Mouse (Mus musculus): Measurements from ENCODE around the gene Gmeb1. TPM values are rescaled to one million over a fixed set of nuclear protein-coding genes. Genes with fewer than 3 reads are reported as not detected.
"Not testable (repeated sequence)": the region's sequence is repeated elsewhere in the genome, so short reads cannot be mapped to it uniquely, and the experiment has no call there.

The Gmeb1 gene
- total and polyA plus RNA-seq, 3 experiments: 7.9 to 19.3 (median 9.0) TPM

DNA sequence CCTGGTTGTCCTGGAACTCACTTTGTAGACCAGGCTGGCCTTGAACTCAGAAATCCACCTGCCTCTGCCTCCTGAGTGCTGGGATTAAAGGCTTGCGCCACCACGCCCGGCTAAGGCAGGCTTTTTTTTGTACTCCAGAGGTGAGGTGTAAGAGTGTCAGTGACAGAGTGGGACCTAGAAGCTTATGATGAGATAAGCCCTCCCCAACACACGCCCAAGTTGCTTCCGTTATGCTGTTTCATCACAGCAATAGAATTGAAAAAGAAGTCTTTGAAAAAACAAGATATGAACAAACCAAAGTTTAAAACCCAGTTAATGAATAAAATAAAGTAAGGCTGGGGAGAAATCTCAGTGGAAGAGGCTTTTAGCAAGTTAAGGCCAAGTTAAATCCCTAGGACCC, 31.0 kb downstream of the Gmeb1 start:
- in situ Hi-C loops (cut with MboI; ENCODE audit: low pct_ligation_motif_present, low pct_unique_long_range_greater_than_20kb, low sequenced_read_pairs) (no loop called here), dilution Hi-C loops (cut with MboI; ENCODE audit: extremely low pct_ligation_motif_present, extremely low pct_unique_long_range_greater_than_20kb, low sequenced_read_pairs) (no loop called here)
- no peak overlapping the region for H3K9ac ChIP-seq (ENCODE audit: insufficient read depth, low read depth)
- TF ChIP-seq PAX5 (IDR thresholded peaks at IDR 0.05; ENCODE audit: low read length): no peak
- TF ChIP-seq ZMIZ1 (IDR thresholded peaks at IDR 0.05; ENCODE audit: low read depth, low read length): no peak
- no peak for TF ChIP-seq NRF1 (IDR thresholded peaks at IDR 0.05; ENCODE audit: low read depth, low read length)
- no peak for TF ChIP-seq BHLHE40 (IDR thresholded peaks at IDR 0.05; ENCODE audit: low read depth, low read length)
- no peak for TF ChIP-seq MEF2A (IDR thresholded peaks at IDR 0.05; ENCODE audit: borderline replicate concordance, low read depth, low read length)
- TF ChIP-seq KAT2A (IDR thresholded peaks at IDR 0.05; ENCODE audit: insufficient replicate concordance, low read length): no peak
- no peak for TF ChIP-seq USF2 (conservative IDR thresholded peaks at IDR 0.05; ENCODE audit: low read depth, low read length)
- no peaks in the 10 kb centered on the region for H3K27me3 ChIP-seq (replicated peaks)
- peaks cover 57 to 88% of the 10 kb centered on the region in 2 experiments for H3K36me3 ChIP-seq (replicated peaks in 1 of 2; ENCODE audit: control insufficient read depth in 1 of 2, insufficient read depth in 1 of 2, low read length in 1 of 2)
- H3K79me2 ChIP-seq (replicated peaks; ENCODE audit: control insufficient read depth, extremely low read depth, insufficient read depth, poor library complexity, severe bottlenecking): no peaks in the 10 kb centered on the region
- H3K27ac ChIP-seq (ENCODE audit: insufficient read depth, low read depth): no peak overlapping the region
- no peak for DNase-seq (ENCODE audit: extremely low read depth)
- no peak overlapping the region for H3K4me2 ChIP-seq (ENCODE audit: insufficient read depth, low read depth, poor library complexity, severe bottlenecking)
- no peaks in the 10 kb centered on the region for H3K9me3 ChIP-seq (replicated peaks; ENCODE audit: low read length)
- H3K4me1 ChIP-seq (ENCODE audit: control insufficient read depth in 1 of 2, insufficient read depth in 2 of 2): peaks cover 5 to 20% of the 10 kb centered on the region in 2 experiments
- no peak overlapping the region for H3K4me3 ChIP-seq (replicated peaks in 1 of 3; ENCODE audit: low read depth in 2 of 3, low read length in 2 of 3, poor library complexity in 1 of 3)

DNA sequence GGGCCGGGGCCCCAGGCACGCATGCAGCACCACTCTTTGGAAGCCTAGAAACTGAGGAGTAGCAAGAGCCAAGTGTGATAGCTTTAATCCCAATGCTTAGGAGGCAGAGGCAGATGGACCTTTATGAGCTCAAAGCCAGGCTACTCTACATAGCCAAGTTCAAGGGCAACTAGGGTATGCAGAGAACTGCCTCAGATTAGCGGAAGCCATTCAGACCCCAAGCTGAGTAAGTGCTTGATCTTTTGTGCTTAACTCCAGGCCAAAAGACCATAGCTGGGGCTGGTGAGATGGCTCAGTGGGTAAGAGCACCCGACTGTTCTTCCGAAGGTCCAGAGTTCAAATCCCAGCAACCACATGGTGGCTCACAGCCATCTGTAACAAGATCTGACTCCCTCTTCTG, 39.4 kb downstream of the Gmeb1 start:
- H3K9me3 ChIP-seq (replicated peaks; ENCODE audit: low read length); H3K79me2 ChIP-seq (replicated peaks; ENCODE audit: control insufficient read depth, extremely low read depth, insufficient read depth, poor library complexity, severe bottlenecking); H3K27me3 ChIP-seq (replicated peaks); H3K9ac ChIP-seq (ENCODE audit: insufficient read depth, low read depth); H3K4me3 ChIP-seq (replicated peaks in 1 of 3; ENCODE audit: low read depth in 2 of 3, low read length in 2 of 3, poor library complexity in 1 of 3); H3K4me2 ChIP-seq (ENCODE audit: insufficient read depth, low read depth, poor library complexity, severe bottlenecking); in situ Hi-C loops (cut with MboI; ENCODE audit: low pct_ligation_motif_present, low pct_unique_long_range_greater_than_20kb, low sequenced_read_pairs); dilution Hi-C loops (cut with MboI; ENCODE audit: extremely low pct_ligation_motif_present, extremely low pct_unique_long_range_greater_than_20kb, low sequenced_read_pairs); H3K4me1 ChIP-seq (ENCODE audit: control insufficient read depth in 1 of 2, insufficient read depth in 2 of 2); DNase-seq (ENCODE audit: extremely low read depth); H3K27ac ChIP-seq (ENCODE audit: insufficient read depth, low read depth): not testable (repeated sequence)
- peaks cover 17 to 35% of the 10 kb centered on the region in 2 experiments for H3K36me3 ChIP-seq (replicated peaks in 1 of 2; ENCODE audit: control insufficient read depth in 1 of 2, insufficient read depth in 1 of 2, low read length in 1 of 2)

DNA sequence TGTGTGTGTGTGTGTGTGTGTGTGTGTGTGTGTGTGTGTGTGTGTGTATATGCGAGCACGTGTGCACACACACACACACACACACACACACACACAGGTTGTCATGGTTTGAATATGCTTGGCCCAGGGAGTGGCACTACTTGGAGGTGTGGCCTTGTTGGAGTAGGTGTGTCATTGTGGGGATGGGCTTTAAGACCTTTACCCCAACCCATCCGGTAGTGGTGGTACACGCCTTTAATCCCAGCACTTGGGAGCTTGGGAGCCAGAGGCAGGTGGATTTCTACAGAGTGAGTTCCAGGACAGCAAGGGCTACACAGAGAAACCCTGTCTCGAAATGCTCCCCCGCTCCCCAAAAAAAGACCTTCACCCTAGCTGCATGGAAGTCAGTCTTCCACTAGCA, 43.0 kb downstream of the Gmeb1 start:
- H3K4me2 ChIP-seq (ENCODE audit: insufficient read depth, low read depth, poor library complexity, severe bottlenecking); H3K9me3 ChIP-seq (replicated peaks; ENCODE audit: low read length); H3K27ac ChIP-seq (ENCODE audit: insufficient read depth, low read depth); H3K79me2 ChIP-seq (replicated peaks; ENCODE audit: control insufficient read depth, extremely low read depth, insufficient read depth, poor library complexity, severe bottlenecking); H3K27me3 ChIP-seq (replicated peaks); H3K36me3 ChIP-seq (replicated peaks in 1 of 2; ENCODE audit: control insufficient read depth in 1 of 2, insufficient read depth in 1 of 2, low read length in 1 of 2); H3K4me3 ChIP-seq (replicated peaks in 1 of 3; ENCODE audit: low read depth in 2 of 3, low read length in 2 of 3, poor library complexity in 1 of 3); DNase-seq (ENCODE audit: extremely low read depth); H3K9ac ChIP-seq (ENCODE audit: insufficient read depth, low read depth); dilution Hi-C loops (cut with MboI; ENCODE audit: extremely low pct_ligation_motif_present, extremely low pct_unique_long_range_greater_than_20kb, low sequenced_read_pairs): not testable (repeated sequence)
- peaks cover 4 to 15% of the 10 kb centered on the region in 2 experiments; a peak in 2 of 4 replicates for H3K4me1 ChIP-seq (ENCODE audit: control insufficient read depth in 1 of 2, insufficient read depth in 2 of 2)
- in situ Hi-C loops (cut with MboI; ENCODE audit: low pct_ligation_motif_present, low pct_unique_long_range_greater_than_20kb, low sequenced_read_pairs): loop anchor here (5.0 kb wide), 1 partner anchor 34 kb away; no protein-coding TSS in a partner anchor

All from CH12.LX (cell line).